Mouse (Mus musculus) hindbrain, embryonic 14.5 days (tissue): ENCODE results near the gene Nedd8. TPM values are rescaled to one million over a fixed set of nuclear protein-coding genes. Genes with fewer than 3 reads are reported as not detected.

ENCODE experiments used
- ATAC-seq: fragments of 200-750 bp; cut with Nextera tagmentation; 2 replicates; pipeline ENCODE4 v1.8.0; 2017; ENCODE audit warnings: moderate number of reproducible peaks, mild to moderate bottlenecking, moderate TSS enrichment, moderate library complexity; ENCODE audit not compliant: low FRiP score
- DNase-seq: peaks from one replicate; pipeline ENCODE4 v3.0.0-alpha.2; 2015; ENCODE audit warnings: low spot score
- H3K27ac ChIP-seq: fragments of 300-500 bp; sonication (generic); 2 replicates; pipeline ENCODE4 v1.5.1; 2014; ENCODE audit warnings: mild to moderate bottlenecking, moderate library complexity
- H3K27me3 ChIP-seq: fragments of 300-500 bp; sonication (generic); 2 replicates; pipeline ENCODE4 v1.6.1; 2014; ENCODE audit warnings: mild to moderate bottlenecking, low read length, mixed read lengths; ENCODE audit not compliant: control insufficient read depth, insufficient read depth
- H3K36me3 ChIP-seq: fragments of 300-500 bp; sonication (generic); replicated peaks from 2 replicates; pipeline ENCODE4 v1.6.1; 2014; ENCODE audit not compliant: control insufficient read depth, insufficient read depth
- H3K4me1 ChIP-seq: fragments of 300-500 bp; sonication (generic); replicated peaks from 2 replicates; pipeline ENCODE4 v1.6.1; 2014; ENCODE audit warnings: antibody characterized with exemption, low read length, mixed read lengths; ENCODE audit not compliant: control insufficient read depth, insufficient read depth
- H3K4me2 ChIP-seq: fragments of 300-500 bp; sonication (generic); replicated peaks from 2 replicates; pipeline ENCODE4 v1.6.1; 2014; ENCODE audit warnings: mild to moderate bottlenecking, moderate library complexity
- H3K4me3 ChIP-seq: fragments of 300-500 bp; sonication (generic); replicated peaks from 2 replicates; pipeline ENCODE4 v1.5.1; 2014; ENCODE audit warnings: mild to moderate bottlenecking, low read length
- H3K9ac ChIP-seq: fragments of 300-500 bp; sonication (generic); 2 replicates; pipeline ENCODE4 v1.6.1; 2014
- H3K9me3 ChIP-seq: fragments of 300-500 bp; sonication (generic); 2 replicates; pipeline ENCODE4 v1.6.1; 2016; ENCODE audit warnings: low read length; ENCODE audit not compliant: control insufficient read depth
- WGBS: fragments of 180-500 bp; shearing (Covaris S2); extraction: QIAGEN DNeasy Blood & Tissue Kit; methylation state at CpG from one replicate; pipeline ENCODE4 v1.1.7; 2014; 5-methylcytosine and 5-hydroxymethylcytosine counted together
- polyA plus RNA-seq: library from polyadenylated mRNA; unstranded; fragments of >200 nt; fragmentation: Nextera tagmentation; extraction: Ambion mirVana; gene quantifications from 2 replicates; pipeline ENCODE4 v1.2.1, GENCODE M21; 2014

The Nedd8 gene
- 544 and 612 TPM in 2 replicates for polyA plus RNA-seq

- WGBS: 2% methylated on average over 38 of the region's 38 CpGs
- no peaks in the 10 kb centered on the region for H3K9me3 ChIP-seq
- no peaks in the 10 kb centered on the region for H3K27me3 ChIP-seq
- H3K27ac ChIP-seq: peak within 1 kb of the TSS; percentile 92
- H3K4me1 ChIP-seq: peaks cover 20% of the 10 kb centered on the region
- ATAC-seq: peak; percentile 98
- DNase-seq: peak; percentile 91
- H3K4me3 ChIP-seq: peak within 1 kb of the TSS; percentile 78
- peak within 1 kb of the TSS; percentile 75 for H3K9ac ChIP-seq
- H3K36me3 ChIP-seq: peaks cover 30% of the 10 kb centered on the region
- peak within 1 kb of the TSS; percentile 71 for H3K4me2 ChIP-seq
Observed at GRCm38 (mm10) chr14:55671833-55672740, at the start of gene Nedd8, which contains the start of gene Gmpr2. TSS of gene Nedd8 (minus strand) at chr14:55672124. TSS of gene Gmpr2 (plus strand) at chr14:55671941.

DNA sequence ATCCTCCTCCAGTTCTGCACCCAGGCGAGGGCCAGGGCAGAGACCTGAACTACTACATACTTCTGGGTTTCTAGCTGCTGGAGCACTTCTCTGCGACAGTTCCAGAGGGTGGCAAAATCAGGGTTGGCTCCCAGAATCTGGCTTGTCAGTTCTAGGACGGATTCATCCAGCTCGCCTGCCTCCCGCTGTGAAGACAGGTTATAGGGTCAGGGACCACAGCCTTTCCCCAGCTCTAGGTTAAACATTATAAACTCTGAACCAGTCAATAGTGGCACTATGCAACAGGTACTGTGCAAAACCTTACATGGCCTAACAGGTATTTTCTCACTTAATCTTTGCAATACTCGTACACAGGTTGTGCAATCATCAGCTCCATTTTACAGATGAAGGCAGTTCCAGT is 49.2 kb upstream of the Nedd8 start:
- WGBS: 73% methylated on average over 6 of the region's 6 CpGs
- Histone ChIP-seq H3K4me3 (peak overlapping the region; percentile 66), H3K36me3 (peaks cover 37% of the 10 kb centered on the region), H3K4me1 (peaks cover 12% of the 10 kb centered on the region; the same call in 1 of the 2 replicates), H3K9ac (peak overlapping the region; percentile 73), H3K9me3 (no peaks in the 10 kb centered on the region), H3K27ac (0 out of 2 replicates have a peak overlapping the region, but pooled peaks have one; percentile 90), H3K4me2 (peak overlapping the region; percentile 69), H3K27me3 (no peaks in the 10 kb centered on the region)
- no peak for DNase-seq
- no peak for ATAC-seq

DNA sequence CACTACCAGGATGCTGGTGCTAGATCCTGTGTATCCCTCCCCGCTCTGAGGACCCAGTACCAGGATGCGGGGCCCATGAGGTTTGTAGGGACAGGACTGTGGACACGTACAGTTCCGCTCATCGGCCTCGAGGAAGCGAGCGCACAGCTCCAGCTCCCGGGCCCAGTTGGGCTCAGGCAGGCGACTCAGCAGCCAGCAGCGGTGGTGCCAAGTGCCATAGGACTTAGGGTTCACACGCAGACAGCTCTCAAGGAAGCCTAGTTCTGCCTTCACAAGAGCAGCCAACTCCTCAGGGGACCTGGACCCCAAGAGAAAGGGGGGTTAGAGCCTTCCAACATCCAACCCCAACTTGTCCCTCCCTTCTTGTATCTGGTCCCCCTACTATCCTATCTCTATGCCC is 48.7 kb upstream of the Nedd8 start:
- no peak overlapping the region; the same call in 1 of the 2 replicates for H3K9ac ChIP-seq
- H3K4me1 ChIP-seq: peaks cover 12% of the 10 kb centered on the region; the same call in 1 of the 2 replicates
- no peak overlapping the region; the same call in 1 of the 2 replicates for H3K4me2 ChIP-seq
- H3K27ac ChIP-seq: no peak overlapping the region
- no peak overlapping the region for H3K4me3 ChIP-seq
- no peak for DNase-seq
- H3K27me3 ChIP-seq: no peaks in the 10 kb centered on the region
- ATAC-seq: no peak
- peaks cover 39% of the 10 kb centered on the region for H3K36me3 ChIP-seq
- H3K9me3 ChIP-seq: no peaks in the 10 kb centered on the region
- WGBS: 92% methylated on average over 12 of the region's 12 CpGs

DNA sequence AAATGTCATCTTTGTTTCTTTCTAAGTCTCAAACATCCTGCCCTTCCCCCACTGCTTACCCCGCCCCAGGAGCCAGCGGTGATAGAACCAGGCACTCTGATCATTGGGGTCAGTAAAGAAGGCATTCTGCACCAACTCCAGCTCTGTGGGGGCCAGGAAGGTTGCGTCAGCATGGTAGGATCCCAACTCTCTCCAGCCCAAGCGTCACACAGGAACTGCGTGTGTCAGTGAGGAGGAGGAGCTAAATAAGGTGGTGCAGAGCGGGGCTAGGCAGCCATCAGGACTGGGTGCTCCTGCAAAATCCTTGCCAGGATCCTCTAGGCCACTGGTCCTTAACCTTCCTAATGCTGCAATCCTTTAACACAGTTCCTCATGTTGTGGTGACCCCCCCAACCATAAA is 47.8 kb upstream of the Nedd8 start:
- ATAC-seq (no peak), DNase-seq (no peak)
- no peaks in the 10 kb centered on the region for H3K27me3 ChIP-seq
- no peak overlapping the region for H3K27ac ChIP-seq
- no peak overlapping the region for H3K4me2 ChIP-seq
- H3K4me3 ChIP-seq: no peak overlapping the region
- no peak overlapping the region; the same call in 1 of the 2 replicates for H3K9ac ChIP-seq
- peaks cover 39% of the 10 kb centered on the region for H3K36me3 ChIP-seq
- no peaks in the 10 kb centered on the region for H3K9me3 ChIP-seq
- peaks cover 12% of the 10 kb centered on the region; the same call in 1 of the 2 replicates for H3K4me1 ChIP-seq
- WGBS: 88% methylated on average over 6 of the region's 6 CpGs

DNA sequence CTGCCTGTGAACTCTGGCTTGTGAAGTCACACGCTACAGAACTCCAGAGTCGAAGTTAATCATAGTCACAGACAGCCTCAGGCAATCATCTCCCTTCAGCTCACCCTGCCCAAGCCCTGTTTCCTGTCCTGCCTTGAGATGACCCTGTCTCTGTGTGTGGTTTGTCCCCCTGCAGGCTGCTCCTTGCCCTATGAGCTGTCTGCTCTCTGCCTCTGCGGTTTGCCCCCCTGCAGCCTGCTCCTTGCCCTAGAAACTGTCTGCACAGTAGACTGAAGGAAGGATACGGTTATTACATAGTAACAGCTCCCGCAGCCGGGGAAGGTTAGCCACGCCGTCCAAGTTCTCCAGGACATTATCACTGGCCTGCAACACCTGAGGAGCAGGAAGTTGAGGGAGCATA is 45.0 kb upstream of the Nedd8 start:
- WGBS: 89% methylated on average over 8 of the region's 8 CpGs
- ATAC-seq (no peak), DNase-seq (no peak)

GRCm38 (mm10) chr14:55716271-55716670 is 44.3 kb upstream of the Nedd8 start:
- no peak overlapping the region for H3K27ac ChIP-seq
- H3K4me2 ChIP-seq: no peak overlapping the region
- peaks cover 39% of the 10 kb centered on the region for H3K36me3 ChIP-seq
- no peak overlapping the region for H3K4me3 ChIP-seq
- DNase-seq (no peak), ATAC-seq (no peak)
- WGBS: 95% methylated on average over 6 of the region's 6 CpGs
- peaks cover 11% of the 10 kb centered on the region; the same call in 1 of the 2 replicates for H3K27me3 ChIP-seq
- H3K9ac ChIP-seq: no peak overlapping the region
- H3K4me1 ChIP-seq: peaks cover 5% of the 10 kb centered on the region; the same call in 1 of the 2 replicates
- no peaks in the 10 kb centered on the region for H3K9me3 ChIP-seq

More for the DNA sequence above, 45.0 kb upstream of the Nedd8 start:
- Histone ChIP-seq H3K4me3 (no peak overlapping the region), H3K9ac (no peak overlapping the region), H3K36me3 (peaks cover 39% of the 10 kb centered on the region), H3K4me2 (no peak overlapping the region), H3K27ac (no peak overlapping the region), H3K9me3 (no peaks in the 10 kb centered on the region), H3K27me3 (peaks cover 11% of the 10 kb centered on the region; the same call in 1 of the 2 replicates), H3K4me1 (peaks cover 7% of the 10 kb centered on the region; the same call in 1 of the 2 replicates)

- no peak overlapping the region for H3K4me3 ChIP-seq
- H3K9me3 ChIP-seq: no peaks in the 10 kb centered on the region
- H3K4me1 ChIP-seq: no peaks in the 10 kb centered on the region
- WGBS: 47% methylated on average over 6 of the region's 6 CpGs
- H3K27ac ChIP-seq: no peak overlapping the region
- DNase-seq: no peak
- H3K4me2 ChIP-seq: no peak overlapping the region
- H3K27me3 ChIP-seq: peaks cover 11% of the 10 kb centered on the region; the same call in 1 of the 2 replicates
- no peak overlapping the region for H3K9ac ChIP-seq
- H3K36me3 ChIP-seq: peaks cover 36% of the 10 kb centered on the region
- no peak for ATAC-seq
Observed at GRCm38 (mm10) chr14:55714893-55715292, 43.0 kb upstream of the Nedd8 start.

DNA sequence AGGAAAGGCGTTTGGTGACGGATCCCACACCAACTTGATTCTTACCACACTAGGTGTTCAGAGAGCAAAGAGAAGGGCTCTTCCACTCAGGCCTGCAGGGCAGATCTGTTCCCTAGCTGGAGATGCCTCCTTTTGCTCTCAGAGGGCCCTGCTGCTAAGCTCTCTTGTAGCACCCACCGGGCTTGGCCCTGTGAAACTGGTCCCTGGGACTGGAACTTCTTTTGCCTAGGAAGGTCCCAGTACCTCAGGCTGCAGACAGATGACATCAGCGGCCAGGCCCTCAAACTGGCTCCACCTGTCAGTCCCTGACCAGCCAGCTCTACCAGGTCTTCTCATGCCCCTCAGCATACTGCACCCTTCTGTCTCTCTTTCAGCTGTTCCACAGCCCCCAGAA is 41.8 kb upstream of the Nedd8 start, which contains the start of gene Tgm1:
TSS of gene Tgm1 (minus strand) at position 198 of the 394 bp plus-strand sequence.
- H3K4me3 ChIP-seq: no peak within 1 kb of the TSS
- H3K9me3 ChIP-seq: no peaks in the 10 kb centered on the region
- H3K4me1 ChIP-seq: no peaks in the 10 kb centered on the region
- DNase-seq (no peak), ATAC-seq (no peak)
- peaks cover 27% of the 10 kb centered on the region for H3K36me3 ChIP-seq
- no peak within 1 kb of the TSS for H3K9ac ChIP-seq
- no peak within 1 kb of the TSS for H3K4me2 ChIP-seq
- H3K27me3 ChIP-seq: peaks cover 11% of the 10 kb centered on the region; the same call in 1 of the 2 replicates
- 34% methylated on average over 4 of the region's 4 CpGs for WGBS
- H3K27ac ChIP-seq: no peak within 1 kb of the TSS

DNA sequence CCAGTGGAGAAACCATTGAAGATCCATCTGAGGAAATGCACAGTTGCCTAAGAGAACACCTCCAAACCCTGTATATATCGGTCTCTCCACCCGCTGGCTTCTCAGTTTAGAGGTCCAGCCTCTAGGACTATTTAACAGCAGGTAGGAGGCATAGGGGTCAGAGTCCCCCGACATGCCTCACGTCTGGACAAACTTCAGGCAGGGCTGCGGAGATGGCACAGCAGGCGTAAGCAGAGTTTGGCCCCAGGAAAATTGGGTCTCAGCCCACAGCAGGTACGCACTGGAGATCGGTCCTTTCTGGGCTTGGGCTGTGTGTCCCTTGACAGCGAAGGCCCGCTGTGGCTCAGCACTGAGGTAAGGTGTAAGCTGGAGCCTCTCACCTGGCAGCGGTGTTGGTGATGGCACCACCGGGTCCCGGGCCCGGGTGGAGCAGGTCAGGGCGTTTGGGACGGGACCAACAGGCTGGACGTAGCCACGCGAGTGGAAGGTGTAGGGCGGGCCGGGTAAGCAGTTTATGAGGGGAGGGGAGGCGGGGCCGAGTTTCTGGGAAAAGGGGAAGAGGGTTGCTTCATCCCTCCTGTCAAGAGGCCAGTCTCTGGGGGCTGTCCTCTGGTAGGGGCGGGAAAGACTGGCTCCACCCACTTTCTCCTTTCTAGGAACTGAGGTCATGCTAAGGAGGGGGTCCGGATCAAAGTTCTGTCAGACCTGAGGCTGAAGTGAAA is 41.2 kb upstream of the Nedd8 start:
- 16% methylated on average over 25 of the region's 25 CpGs for WGBS
- Histone ChIP-seq H3K4me3 (no peak overlapping the region), H3K4me2 (no peak overlapping the region), H3K9me3 (no peaks in the 10 kb centered on the region), H3K36me3 (peaks cover 22% of the 10 kb centered on the region), H3K9ac (no peak overlapping the region), H3K27ac (no peak overlapping the region), H3K4me1 (no peaks in the 10 kb centered on the region), H3K27me3 (peaks cover 11% of the 10 kb centered on the region; the same call in 1 of the 2 replicates)
- DNase-seq (no peak), ATAC-seq (no peak)
